Mouse (Mus musculus): ENCODE results near the gene Gm3633.
"Not testable (repeated sequence)": the region's sequence is repeated elsewhere in the genome, so short reads cannot be mapped to it uniquely, and the experiment has no call there.

The Gm3633 gene

DNA sequence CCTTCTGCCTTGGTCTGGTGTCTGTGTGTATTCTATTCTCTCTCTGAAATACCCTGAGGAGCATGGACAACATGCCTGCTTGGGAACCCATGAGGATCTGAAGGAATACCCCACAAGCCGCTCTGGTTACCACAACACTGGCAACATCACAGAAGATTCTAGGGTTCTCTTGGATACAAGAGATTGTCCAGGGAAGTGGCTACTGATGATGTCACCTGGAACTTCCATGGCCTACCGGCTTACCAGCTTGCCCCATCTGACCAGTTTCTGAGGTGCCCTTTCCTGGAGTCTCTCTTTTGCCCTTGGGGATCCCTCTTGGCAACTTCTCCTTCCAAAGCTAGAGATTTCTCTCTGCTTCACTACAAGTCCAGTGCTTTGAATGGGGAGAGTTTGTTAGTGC is at the start of gene Gm3633:
Gm3633 (minus strand) TSS at position 101 of the 400 bp plus-strand sequence.
- not testable (repeated sequence) for DNase-seq (ENCODE audit: extremely low read depth, insufficient read length, low spot score)

DNA sequence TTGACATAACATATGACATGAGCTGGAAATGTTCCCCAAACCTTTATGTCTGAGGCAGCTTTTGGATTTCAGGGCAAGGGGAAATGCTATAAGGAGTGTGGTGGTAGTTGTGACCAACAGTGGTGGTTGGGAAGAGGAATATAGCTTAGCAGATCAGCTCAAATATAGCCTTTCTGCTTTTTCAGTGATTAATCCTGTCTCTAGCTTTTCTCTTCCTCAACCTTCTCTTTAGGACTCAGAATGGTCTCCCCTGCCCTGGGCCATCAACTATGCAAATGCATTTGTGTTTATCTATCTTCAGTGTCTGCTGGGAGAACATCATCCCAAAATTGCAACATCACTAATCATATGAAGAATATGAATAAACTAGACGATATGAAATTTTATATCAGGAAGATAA is 13.9 kb upstream of the Gm3633 start, which contains the start of gene Gm10378:
Gm10378 (plus strand) TSS at position 301 of the 400 bp plus-strand sequence.
- DNase-seq (ENCODE audit: extremely low read depth, insufficient read length, low spot score) = not testable (repeated sequence)

DNA sequence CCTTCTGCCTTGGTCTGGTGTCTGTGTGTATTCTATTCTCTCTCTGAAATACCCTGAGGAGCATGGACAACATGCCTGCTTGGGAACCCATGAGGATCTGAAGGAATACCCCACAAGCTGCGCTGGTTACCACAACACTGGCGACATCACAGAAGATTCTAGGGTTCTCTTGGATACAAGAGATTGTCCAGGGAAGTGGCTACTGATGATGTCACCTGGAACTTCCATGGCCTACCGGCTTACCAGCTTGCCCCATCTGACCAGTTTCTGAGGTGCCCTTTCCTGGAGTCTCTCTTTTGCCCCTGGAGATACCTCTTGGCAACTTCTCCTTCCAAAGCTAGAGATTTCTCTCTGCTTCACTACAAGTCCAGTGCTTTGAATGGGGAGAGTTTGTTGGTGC is 41.9 kb downstream of the Gm3633 start, which contains the start of gene Gm17124:
Gm17124 (minus strand) TSS at position 101 of the 400 bp plus-strand sequence.
- DNase-seq (ENCODE audit: extremely low read depth, insufficient read length, low spot score) = not testable (repeated sequence)
